Mouse (Mus musculus) intestine, postnatal 0 days (tissue): Measurements from ENCODE around the gene Prame. TPM values are rescaled to one million over a fixed set of nuclear protein-coding genes. Genes with fewer than 3 reads are reported as not detected.
"Not testable (repeated sequence)": the region's sequence is repeated elsewhere in the genome, so short reads cannot be mapped to it uniquely, and the experiment has no call there.

Source experiments
- ATAC-seq: fragments of 200-750 bp; cut with Nextera tagmentation; 2 replicates; pipeline ENCODE4 v1.8.0; 2017; ENCODE audit warnings: mild to moderate bottlenecking, moderate TSS enrichment, moderate library complexity
- H3K27ac ChIP-seq: fragments of 300-500 bp; sonication (generic); 2 replicates; pipeline ENCODE4 v1.5.1; 2014; ENCODE audit warnings: mild to moderate bottlenecking, low read depth, low read length, moderate library complexity
- H3K27me3 ChIP-seq: fragments of 300-500 bp; sonication (generic); replicated peaks from 2 replicates; pipeline ENCODE4 v1.6.1; 2014; ENCODE audit warnings: low read length, mixed read lengths; ENCODE audit not compliant: control insufficient read depth, insufficient read depth
- H3K36me3 ChIP-seq: fragments of 300-500 bp; sonication (generic); 2 replicates; pipeline ENCODE4 v1.6.1; 2014; ENCODE audit warnings: mild to moderate bottlenecking, moderate library complexity; ENCODE audit not compliant: control insufficient read depth, insufficient read depth
- H3K4me1 ChIP-seq: fragments of 300-500 bp; sonication (generic); replicated peaks from 2 replicates; pipeline ENCODE4 v1.6.1; 2014; ENCODE audit warnings: antibody characterized with exemption, low read length, mixed read lengths; ENCODE audit not compliant: control insufficient read depth, insufficient read depth
- H3K4me2 ChIP-seq: fragments of 300-500 bp; sonication (generic); replicated peaks from 2 replicates; pipeline ENCODE4 v1.6.1; 2014; ENCODE audit warnings: low read depth, mild to moderate bottlenecking, moderate library complexity
- H3K4me3 ChIP-seq: fragments of 300-500 bp; sonication (generic); 2 replicates; pipeline ENCODE4 v1.5.1; 2014; ENCODE audit warnings: low read depth, low read length
- H3K9ac ChIP-seq: fragments of 300-500 bp; sonication (generic); 2 replicates; pipeline ENCODE4 v1.6.1; 2014; ENCODE audit warnings: mild to moderate bottlenecking, low read depth, low read length
- H3K9me3 ChIP-seq: fragments of 300-500 bp; sonication (generic); 2 replicates; pipeline ENCODE4 v1.6.1; 2016; ENCODE audit warnings: mixed run types; ENCODE audit not compliant: control insufficient read depth
- CTCF ChIP-seq: sonication (generic); IDR thresholded peaks from 2 replicates; pipeline ENCODE4 v1.5.1; 2016; ENCODE audit warnings: low read depth, mild to moderate bottlenecking, control low read depth, antibody characterized with exemption, moderate library complexity
- WGBS: fragments of 180-500 bp; shearing (Covaris S2); extraction: QIAGEN DNeasy Blood & Tissue Kit; methylation state at CpG from one replicate; pipeline ENCODE4 v1.1.7; 2014; 5-methylcytosine and 5-hydroxymethylcytosine counted together
- polyA plus RNA-seq: library from polyadenylated mRNA; unstranded; fragments of >200 nt; fragmentation: Nextera tagmentation; extraction: Ambion mirVana; gene quantifications from 2 replicates; pipeline ENCODE4 v1.2.1, GENCODE M21; 2015

The Prame gene
- not detected in 2 replicates for polyA plus RNA-seq

GRCm38 (mm10) chrX:135627605-135628004 is at the start of gene Prame:
Prame (minus strand) TSS chrX:135627705.
- no peaks in the 10 kb centered on the region for H3K27me3 ChIP-seq
- no peaks in the 10 kb centered on the region for H3K4me1 ChIP-seq
- ATAC-seq, result no peak
- no peaks in the 10 kb centered on the region for H3K9me3 ChIP-seq
- 87% methylated on average over 11 of the region's 11 CpGs for whole genome bisulfite sequencing
- H3K36me3 ChIP-seq, result no peaks in the 10 kb centered on the region
- no peak within 1 kb of the TSS for H3K9ac ChIP-seq
- no peak for TF ChIP-seq CTCF
- no peak within 1 kb of the TSS for H3K4me3 ChIP-seq
- H3K27ac ChIP-seq, result no peak within 1 kb of the TSS
- H3K4me2 ChIP-seq, result no peak within 1 kb of the TSS

- no peaks in the 10 kb centered on the region for H3K4me1 ChIP-seq
- no peaks in the 10 kb centered on the region for H3K9me3 ChIP-seq
- WGBS, result 34% methylated on average over 9 of the region's 9 CpGs
- no peak overlapping the region for H3K27ac ChIP-seq
- ATAC-seq, result no peak
- no peaks in the 10 kb centered on the region for H3K27me3 ChIP-seq
- H3K36me3 ChIP-seq, result no peaks in the 10 kb centered on the region
- H3K4me3 ChIP-seq, result no peak overlapping the region
- no peak overlapping the region for H3K4me2 ChIP-seq
- peak; percentile 64 for TF ChIP-seq CTCF
- no peak overlapping the region for H3K9ac ChIP-seq
Observed at GRCm38 (mm10) chrX:135652173-135652772, 24.8 kb upstream of the Prame start.

GRCm38 (mm10) chrX:135601298-135602029 is 26.0 kb downstream of the Prame start:
- not testable (repeated sequence) for H3K4me1 ChIP-seq, H3K27ac ChIP-seq, H3K4me2 ChIP-seq, H3K9me3 ChIP-seq, H3K4me3 ChIP-seq, H3K27me3 ChIP-seq, H3K36me3 ChIP-seq, H3K9ac ChIP-seq, ATAC-seq
- 53% methylated on average over 3 of the region's 3 CpGs for WGBS
- TF ChIP-seq CTCF, result peak; percentile 64

GRCm38 (mm10) chrX:135598677-135599076 is 28.8 kb downstream of the Prame start, which contains the start of gene Nxf7:
Nxf7 (minus strand) TSS chrX:135598777.
- Histone ChIP-seq H3K36me3 (no peaks in the 10 kb centered on the region), H3K4me3 (no peak within 1 kb of the TSS), H3K4me2 (no peak within 1 kb of the TSS), H3K27me3 (no peaks in the 10 kb centered on the region), H3K9me3 (no peaks in the 10 kb centered on the region), H3K4me1 (no peaks in the 10 kb centered on the region), H3K9ac (no peak within 1 kb of the TSS), H3K27ac (no peak within 1 kb of the TSS)
- no peak for ATAC-seq
- TF ChIP-seq CTCF, result no peak
- 70% methylated on average over 2 of the region's 2 CpGs for WGBS

- WGBS, result 61% methylated on average over 13 of the region's 13 CpGs
- no peak for ATAC-seq
Observed at GRCm38 (mm10) chrX:135598096-135598495, 29.4 kb downstream of the Prame start.

GRCm38 (mm10) chrX:135576412-135576811 is 51.1 kb downstream of the Prame start:
- H3K9ac ChIP-seq, result no peak overlapping the region
- H3K4me1 ChIP-seq, result no peaks in the 10 kb centered on the region
- no peaks in the 10 kb centered on the region for H3K27me3 ChIP-seq
- H3K36me3 ChIP-seq, result no peaks in the 10 kb centered on the region
- H3K4me2 ChIP-seq, result no peak overlapping the region
- no peak for TF ChIP-seq CTCF
- no peak overlapping the region for H3K27ac ChIP-seq
- H3K4me3 ChIP-seq, result no peak overlapping the region
- no peaks in the 10 kb centered on the region for H3K9me3 ChIP-seq
- ATAC-seq, result no peak
- WGBS, result 93% methylated on average over 1 of the region's 1 CpGs

More at GRCm38 (mm10) chrX:135598096-135598495, 29.4 kb downstream of the Prame start:
- H3K36me3 ChIP-seq, result no peaks in the 10 kb centered on the region
- no peaks in the 10 kb centered on the region for H3K9me3 ChIP-seq
- no peaks in the 10 kb centered on the region for H3K27me3 ChIP-seq
- H3K4me3 ChIP-seq, result no peak overlapping the region
- no peak for TF ChIP-seq CTCF
- no peaks in the 10 kb centered on the region for H3K4me1 ChIP-seq
- H3K4me2 ChIP-seq, result no peak overlapping the region
- H3K27ac ChIP-seq, result no peak overlapping the region
- no peak overlapping the region for H3K9ac ChIP-seq

GRCm38 (mm10) chrX:135574958-135575628 is 52.4 kb downstream of the Prame start:
- H3K27ac ChIP-seq, H3K4me3 ChIP-seq, H3K4me2 ChIP-seq, ATAC-seq, H3K4me1 ChIP-seq, H3K27me3 ChIP-seq, H3K36me3 ChIP-seq, H3K9me3 ChIP-seq, H3K9ac ChIP-seq: not testable (repeated sequence)
- 56% methylated on average over 9 of the region's 9 CpGs for WGBS

- H3K4me1 ChIP-seq, H3K9me3 ChIP-seq, H3K27me3 ChIP-seq, ATAC-seq, H3K27ac ChIP-seq, H3K9ac ChIP-seq, H3K4me3 ChIP-seq, H3K36me3 ChIP-seq, H3K4me2 ChIP-seq: not testable (repeated sequence)
- WGBS, result 25% methylated on average over 8 of the region's 8 CpGs
Observed at GRCm38 (mm10) chrX:135574261-135574957, 53.1 kb downstream of the Prame start.
